Mouse (Mus musculus): ENCODE results near the gene Fitm1. TPM values are rescaled to one million over a fixed set of nuclear protein-coding genes. Genes with fewer than 3 reads are reported as not detected.

The Fitm1 gene
- polyA plus RNA-seq, 1 experiment from 2014 or later, result not detected

- ATAC-seq (no peak), DNase-seq (ENCODE audit: low read depth, low spot score) (no peak)
- ChIA-PET CTCF (interaction anchor here (1.8 to 3.2 kb wide), 2 partner anchors 12 to 15 kb away, joined by 5 to 11 read pairs; partner anchors contain the start of gene Psme1), POLR2A (interaction anchor here (1.8 kb wide), 1 partner anchor 46 kb away, joined by 3 read pairs; no protein-coding TSS in a partner anchor)
- no peak for TF ChIP-seq CTCF (IDR thresholded peaks at IDR 0.05)
- in situ Hi-C loops (cut with MboI; ENCODE audit: low pct_unique_long_range_greater_than_20kb), result no loop called here
- no peaks in the 10 kb centered on the region for H3K27me3 ChIP-seq
Measured at GRCm38 (mm10) chr14:55563249-55563648, 12.2 kb upstream of the Fitm1 start.

GRCm38 (mm10) chr14:55565748-55566147 lies 9.7 kb upstream of the Fitm1 start:
- DNase-seq (ENCODE audit: low read depth, low spot score) (no peak), ATAC-seq (no peak)
- ChIA-PET POLR2A (no interaction called here), CTCF (interaction anchor here (0.8 to 3.2 kb wide), 3 partner anchors 10 to 19 kb away, joined by 3 to 11 read pairs (median 3); partner anchors contain the start of genes Emc9 and Psme1)
- TF ChIP-seq CTCF (IDR thresholded peaks at IDR 0.05), result no peak
- no peaks in the 10 kb centered on the region for H3K27me3 ChIP-seq
- in situ Hi-C loops (cut with MboI; ENCODE audit: low pct_unique_long_range_greater_than_20kb), result no loop called here

- in situ Hi-C loops (cut with MboI; ENCODE audit: low pct_unique_long_range_greater_than_20kb), result no loop called here
- POLR2A ChIA-PET, result no interaction called here
- no peak for TF ChIP-seq CTCF (IDR thresholded peaks at IDR 0.05)
- H3K27me3 ChIP-seq, result no peaks in the 10 kb centered on the region
- CTCF ChIA-PET, result no interaction called here
- no peak for DNase-seq (ENCODE audit: low read depth, low spot score)
- ATAC-seq, result no peak
Measured at GRCm38 (mm10) chr14:55567496-55567895, 7.9 kb upstream of the Fitm1 start.

- DNase-seq (ENCODE audit: low read depth, low spot score) (no peak), ATAC-seq (no peak)
- ChIA-PET POLR2A (no interaction called here), CTCF (no interaction called here)
- in situ Hi-C loops (cut with MboI; ENCODE audit: low pct_unique_long_range_greater_than_20kb), result no loop called here
- TF ChIP-seq CTCF (IDR thresholded peaks at IDR 0.05), result no peak
- H3K27me3 ChIP-seq, result no peaks in the 10 kb centered on the region
Measured at GRCm38 (mm10) chr14:55570588-55570987, 4.8 kb upstream of the Fitm1 start.

- in situ Hi-C loops (cut with MboI; ENCODE audit: low pct_unique_long_range_greater_than_20kb), result no loop called here
- DNase-seq (ENCODE audit: low read depth, low spot score), result no peak
- no peak for ATAC-seq
- ChIA-PET POLR2A (interaction anchor here (0.8 to 1.5 kb wide), 2 partner anchors 10 to 18 kb away, joined by 3 read pairs; no protein-coding TSS in a partner anchor), CTCF (interaction anchor here (0.8 kb wide), 1 partner anchor 14 kb away, joined by 3 read pairs; no protein-coding TSS in a partner anchor)
- no peaks in the 10 kb centered on the region for H3K27me3 ChIP-seq
- no peak for TF ChIP-seq CTCF (IDR thresholded peaks at IDR 0.05)
Measured at GRCm38 (mm10) chr14:55571760-55572159, 3.7 kb upstream of the Fitm1 start.

- ATAC-seq, result no peak
- ChIA-PET CTCF (interaction anchor here (1.2 kb wide), 1 partner anchor 78 kb away, joined by 3 read pairs; no protein-coding TSS in a partner anchor), POLR2A (interaction anchor here (4.5 kb wide), 1 partner anchor 15 kb away, joined by 19 read pairs; the partner anchor contains the start of genes A730061H03Rik and Dcaf11)
- no peak for DNase-seq (ENCODE audit: low read depth, low spot score)
- no peak for TF ChIP-seq CTCF (IDR thresholded peaks at IDR 0.05)
- no peaks in the 10 kb centered on the region for H3K27me3 ChIP-seq
- in situ Hi-C loops (cut with MboI; ENCODE audit: low pct_unique_long_range_greater_than_20kb), result loop anchor here (25.0 kb wide), 1 partner anchor 688 kb away; the partner anchor contains the start of genes Bcl2l2, Gm20521, Pabpn1 and Ppp1r3e
Measured at GRCm38 (mm10) chr14:55575711-55576110, 294 bp downstream of the Fitm1 start.

GRCm38 (mm10) chr14:55576376-55576775 lies 959 bp downstream of the Fitm1 start:
- ATAC-seq, result no peak
- POLR2A ChIA-PET, result interaction anchor here (4.5 kb wide), 1 partner anchor 15 kb away, joined by 19 read pairs; the partner anchor contains the start of genes A730061H03Rik and Dcaf11
- no peaks in the 10 kb centered on the region for H3K27me3 ChIP-seq
- no peak for DNase-seq (ENCODE audit: low read depth, low spot score)
- in situ Hi-C loops (cut with MboI; ENCODE audit: low pct_unique_long_range_greater_than_20kb), result loop anchor here (25.0 kb wide), 1 partner anchor 689 kb away; the partner anchor contains the start of genes Bcl2l2, Gm20521, Pabpn1 and Ppp1r3e
- CTCF ChIA-PET, result interaction anchor here (1.2 kb wide), 1 partner anchor 79 kb away, joined by 3 read pairs; no protein-coding TSS in a partner anchor
- no peak for TF ChIP-seq CTCF (IDR thresholded peaks at IDR 0.05)

- ChIA-PET CTCF (interaction anchor here (1.4 to 1.9 kb wide), 3 partner anchors 12 to 22 kb away, joined by 3 to 11 read pairs (median 8); partner anchors contain the start of gene Psme2), POLR2A (interaction anchor here (2.0 to 4.5 kb wide), 2 partner anchors 13 to 17 kb away, joined by 7 to 19 read pairs; partner anchors contain the start of genes A730061H03Rik, Dcaf11, Psme2 and Rnf31)
- DNase-seq (ENCODE audit: low read depth, low spot score), result no peak
- ATAC-seq, result peak; percentile 84
- H3K27me3 ChIP-seq, result no peaks in the 10 kb centered on the region
- in situ Hi-C loops (cut with MboI; ENCODE audit: low pct_unique_long_range_greater_than_20kb), result loop anchor here (25.0 kb wide), 1 partner anchor 691 kb away; the partner anchor contains the start of genes Bcl2l2, Gm20521, Pabpn1 and Ppp1r3e
- no peak for TF ChIP-seq CTCF (IDR thresholded peaks at IDR 0.05)
Measured at GRCm38 (mm10) chr14:55577871-55578667, 2.7 kb downstream of the Fitm1 start, which contains the start of gene Psme1. Psme1 (plus strand) TSS chr14:55578123.

- CTCF ChIA-PET, result interaction anchor here (1.4 to 1.9 kb wide), 3 partner anchors 12 to 22 kb away, joined by 3 to 11 read pairs (median 8); partner anchors contain the start of gene Psme2
- ATAC-seq (peak; percentile 26), DNase-seq (ENCODE audit: low read depth, low spot score) (no peak)
- in situ Hi-C loops (cut with MboI; ENCODE audit: low pct_unique_long_range_greater_than_20kb), result loop anchor here (25.0 kb wide), 1 partner anchor 691 kb away; the partner anchor contains the start of genes Bcl2l2, Gm20521, Pabpn1 and Ppp1r3e
- POLR2A ChIA-PET, result interaction anchor here (0.6 to 4.5 kb wide), 3 partner anchors 12 to 1088 kb away, joined by 3 to 19 read pairs (median 7); partner anchors contain the start of genes A730061H03Rik, Dcaf11, Psme2 and Rnf31
- H3K27me3 ChIP-seq, result no peaks in the 10 kb centered on the region
- TF ChIP-seq CTCF (IDR thresholded peaks at IDR 0.05), result no peak
Measured at GRCm38 (mm10) chr14:55578668-55579269, 3.4 kb downstream of the Fitm1 start.

Data from Patski (cell line).